Mouse (Mus musculus): Measurements from ENCODE around the gene Ocm.

Ocm gene

GRCm38 (mm10) chr5:144002461-144003192 lies 23.8 kb downstream of the Ocm start:
- in situ Hi-C loops (cut with MboI, MseI): no loop called here

GRCm38 (mm10) chr5:143999409-143999808 lies 27.1 kb downstream of the Ocm start:
- in situ Hi-C loops (cut with MboI, MseI): loop anchor here (10.0 kb wide), 1 partner anchor 785 kb away; no protein-coding TSS in a partner anchor

GRCm38 (mm10) chr5:143994632-143995365 lies 31.7 kb downstream of the Ocm start:
- in situ Hi-C loops (cut with MboI, MseI): loop anchor here (10.0 kb wide), 1 partner anchor 790 kb away; no protein-coding TSS in a partner anchor

- in situ Hi-C loops (cut with MboI, MseI): loop anchor here (10.0 kb wide), 1 partner anchor 791 kb away; no protein-coding TSS in a partner anchor
Observed at GRCm38 (mm10) chr5:143993849-143994248, 32.6 kb downstream of the Ocm start.

- in situ Hi-C loops (cut with MboI, MseI): loop anchor here (10.0 kb wide), 1 partner anchor 792 kb away; no protein-coding TSS in a partner anchor
Observed at GRCm38 (mm10) chr5:143993260-143993659, 33.2 kb downstream of the Ocm start.

- in situ Hi-C loops (cut with MboI, MseI): loop anchor here (10.0 kb wide), 1 partner anchor 792 kb away; no protein-coding TSS in a partner anchor
Observed at GRCm38 (mm10) chr5:143992661-143993060, 33.8 kb downstream of the Ocm start.

GRCm38 (mm10) chr5:143990086-143990485 lies 36.4 kb downstream of the Ocm start:
- in situ Hi-C loops (cut with MboI, MseI): loop anchor here (10.0 kb wide), 1 partner anchor 795 kb away; no protein-coding TSS in a partner anchor

GRCm38 (mm10) chr5:143989046-143989445 lies 37.4 kb downstream of the Ocm start:
- in situ Hi-C loops (cut with MboI, MseI): no loop called here

- in situ Hi-C loops (cut with MboI, MseI): no loop called here
Observed at GRCm38 (mm10) chr5:143987596-143987995, 38.9 kb downstream of the Ocm start.

GRCm38 (mm10) chr5:143985381-143985780 lies 41.1 kb downstream of the Ocm start:
- in situ Hi-C loops (cut with MboI, MseI): no loop called here

GRCm38 (mm10) chr5:143982361-143982760 lies 44.1 kb downstream of the Ocm start:
- in situ Hi-C loops (cut with MboI, MseI): no loop called here

- in situ Hi-C loops (cut with MboI, MseI): no loop called here
Observed at GRCm38 (mm10) chr5:143980858-143981257, 45.6 kb downstream of the Ocm start.

GRCm38 (mm10) chr5:143976726-143977431 lies 49.6 kb downstream of the Ocm start:
- in situ Hi-C loops (cut with MboI, MseI): no loop called here

- in situ Hi-C loops (cut with MboI, MseI): no loop called here
Observed at GRCm38 (mm10) chr5:143976232-143976631, 50.2 kb downstream of the Ocm start.

GRCm38 (mm10) chr5:143975631-143975933 lies 50.9 kb downstream of the Ocm start:
- in situ Hi-C loops (cut with MboI, MseI): no loop called here

- in situ Hi-C loops (cut with MboI, MseI): no loop called here
Observed at GRCm38 (mm10) chr5:143974931-143975630, 51.4 kb downstream of the Ocm start.

- in situ Hi-C loops (cut with MboI, MseI): no loop called here
Observed at GRCm38 (mm10) chr5:143972628-143973027, 53.8 kb downstream of the Ocm start.
